Mouse (Mus musculus) lung, postnatal 0 days (tissue): ENCODE measurements at regions not wholly inside any gene's neighbourhood (a gene's known extent, or its start where the extent isn't known, plus 50 kb on each side); places are given as distances from the start of the nearest gene placed in this dataset.

ENCODE experiments used
- ATAC-seq: fragments of 200-750 bp; cut with Nextera tagmentation; 2 replicates; pipeline ENCODE4 v1.8.0; 2017; ENCODE audit warnings: moderate library complexity
- DNase-seq: peaks from one replicate; pipeline ENCODE4 v3.0.0-alpha.2; 2016; ENCODE audit warnings: low spot score
- H3K27ac ChIP-seq: fragments of 300-500 bp; sonication (generic); 2 replicates; pipeline ENCODE4 v1.5.1; 2014; ENCODE audit warnings: antibody characterized with exemption, mild to moderate bottlenecking, low read length, mixed read lengths
- H3K27me3 ChIP-seq: fragments of 300-500 bp; sonication (generic); replicated peaks from 2 replicates; pipeline ENCODE4 v1.6.1; 2014; ENCODE audit warnings: low read length, mixed read lengths; ENCODE audit not compliant: insufficient read depth
- H3K36me3 ChIP-seq: fragments of 300-500 bp; sonication (generic); 2 replicates; pipeline ENCODE4 v1.6.1; 2014; ENCODE audit warnings: low read length, mixed read lengths; ENCODE audit not compliant: insufficient read depth
- H3K4me1 ChIP-seq: fragments of 300-500 bp; sonication (generic); 2 replicates; pipeline ENCODE4 v1.6.1; 2014; ENCODE audit warnings: antibody characterized with exemption, low read depth, low read length, mixed read lengths; ENCODE audit not compliant: insufficient read depth
- H3K4me2 ChIP-seq: fragments of 300-500 bp; sonication (generic); replicated peaks from 2 replicates; pipeline ENCODE4 v1.6.1; 2014; ENCODE audit warnings: low read depth, mild to moderate bottlenecking, low read length, moderate library complexity, mixed read lengths
- H3K4me3 ChIP-seq: fragments of 300-500 bp; sonication (generic); 2 replicates; pipeline ENCODE4 v1.5.1; 2014; ENCODE audit warnings: low read depth, low read length
- H3K9ac ChIP-seq: fragments of 300-500 bp; sonication (generic); replicated peaks from 2 replicates; pipeline ENCODE4 v1.6.1; 2014; ENCODE audit warnings: low read depth, mild to moderate bottlenecking
- H3K9me3 ChIP-seq: fragments of 300-500 bp; sonication (generic); 2 replicates; pipeline ENCODE4 v1.6.1; 2016; ENCODE audit warnings: low read length, mixed read lengths
- CTCF ChIP-seq: IDR thresholded peaks from 2 replicates; pipeline ENCODE4 v1.5.1; 2016; ENCODE audit warnings: antibody characterized with exemption, mild to moderate bottlenecking
- EP300 ChIP-seq: IDR thresholded peaks from 2 replicates; pipeline ENCODE4 v1.6.1; 2016; ENCODE audit warnings: antibody characterized with exemption, mild to moderate bottlenecking, control low read depth
- WGBS: fragments of 180-500 bp; shearing (Covaris S2); extraction: QIAGEN DNeasy Blood & Tissue Kit; methylation state at CpG from one replicate; pipeline ENCODE4 v1.1.7; 2014; 5-methylcytosine and 5-hydroxymethylcytosine counted together

DNA sequence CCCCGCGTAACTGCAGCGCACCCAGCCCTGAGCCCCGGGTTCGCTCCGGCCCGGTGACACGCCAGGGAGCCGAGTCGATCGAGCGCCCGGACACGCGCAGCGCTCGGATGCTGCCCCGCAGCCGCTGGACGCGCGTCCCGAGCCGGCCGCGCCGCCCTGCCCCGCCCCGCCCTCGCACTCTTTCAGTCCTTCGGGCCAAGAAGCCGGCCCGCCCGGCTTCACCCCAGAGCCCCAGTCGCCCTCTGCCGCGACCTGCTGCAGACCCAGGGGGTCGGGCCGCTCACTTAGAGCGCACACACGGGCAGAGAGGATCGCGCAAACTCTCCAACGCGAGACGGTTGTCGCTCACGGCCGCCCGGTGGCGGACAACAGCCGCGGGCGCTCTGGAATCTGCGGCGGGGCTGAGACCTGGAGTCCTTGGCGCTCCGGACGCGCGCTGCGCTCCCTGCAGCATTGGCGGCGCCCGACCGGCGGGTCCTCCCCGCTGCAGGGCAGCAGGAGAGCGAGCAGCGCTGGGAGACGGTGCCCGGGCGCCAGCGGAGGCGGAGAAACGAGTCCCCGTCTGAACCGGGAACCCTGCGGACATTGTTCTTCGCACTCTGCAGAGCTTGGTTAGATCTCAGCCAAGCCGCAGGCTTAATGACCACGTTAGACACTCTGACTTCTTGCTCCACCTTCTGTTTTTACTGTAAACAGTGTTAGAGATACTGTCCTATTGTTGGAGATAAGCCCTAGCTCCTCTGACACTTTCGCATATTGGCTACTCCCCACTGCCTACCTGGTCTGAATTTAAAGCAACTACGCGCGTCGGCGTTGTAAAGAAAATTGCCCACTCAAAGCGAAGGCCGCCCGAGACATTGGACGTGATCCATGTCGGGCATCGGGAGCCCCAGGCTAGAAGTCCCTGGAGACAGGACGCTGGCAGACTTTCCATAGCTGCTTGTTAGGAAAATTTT lies 153.1 kb upstream of the Smim15 start:
- no peaks in the 10 kb centered on the region for H3K27me3 ChIP-seq
- WGBS: 2% methylated on average over 78 of the region's 95 CpGs
- peak overlapping the region; percentile 86 for H3K4me2 ChIP-seq
- H3K36me3 ChIP-seq: no peaks in the 10 kb centered on the region
- TF ChIP-seq CTCF (peak; percentile 61), EP300 (no peak)
- peaks cover 10% of the 10 kb centered on the region; the same call in 1 of the 2 replicates for H3K4me1 ChIP-seq
- ATAC-seq (peak; percentile 35), DNase-seq (peak; percentile 83)
- H3K9ac ChIP-seq: peak overlapping the region; percentile 80
- peak overlapping the region; percentile 99 for H3K27ac ChIP-seq
- peak overlapping the region; percentile 67 for H3K4me3 ChIP-seq
- no peaks in the 10 kb centered on the region for H3K9me3 ChIP-seq

DNA sequence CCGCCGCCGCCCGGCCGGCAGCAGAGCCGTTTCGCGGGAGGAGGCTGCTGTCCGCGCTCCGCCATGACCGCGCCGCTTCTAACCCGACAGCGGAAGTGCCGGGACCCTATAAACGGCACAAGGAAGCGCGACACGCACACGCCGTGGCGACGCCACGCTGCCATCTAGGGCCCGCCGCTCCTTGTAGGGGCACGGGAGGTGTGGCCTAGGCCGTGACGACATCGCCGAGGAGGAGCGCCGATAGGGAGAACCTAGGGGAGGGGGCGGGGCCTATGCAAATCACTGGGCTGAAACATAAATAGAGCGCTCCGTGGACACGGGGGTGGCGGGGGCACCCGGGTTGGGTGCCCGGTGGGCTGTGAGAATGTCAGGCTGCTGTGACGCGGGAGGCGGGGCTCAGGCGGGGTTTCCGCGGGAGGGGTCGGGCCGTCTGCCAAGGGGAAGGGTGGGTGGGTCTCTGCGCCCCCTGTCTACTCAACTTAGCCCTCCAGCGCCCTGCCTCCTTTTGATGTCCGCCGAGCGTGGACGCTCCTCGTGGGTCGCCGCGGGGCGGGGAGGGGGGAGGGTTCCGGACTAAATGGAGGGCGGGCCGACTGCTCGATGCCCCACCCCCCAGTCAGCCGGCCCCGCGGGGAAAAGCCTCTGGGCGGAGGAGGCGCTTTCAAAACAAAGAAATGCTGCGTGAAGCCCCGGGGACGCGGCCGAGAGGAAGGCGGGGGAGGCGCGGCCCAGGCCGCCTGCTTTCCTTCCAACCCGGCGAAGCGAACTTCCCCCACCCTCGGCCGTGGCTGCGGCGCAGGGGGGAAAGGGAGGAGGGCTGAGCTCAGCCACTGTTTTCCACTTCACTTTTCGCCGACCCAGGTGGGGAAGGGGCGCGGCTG lies 154.0 kb upstream of the Smim15 start:
- Histone ChIP-seq H3K4me1 (peaks cover 10% of the 10 kb centered on the region; the same call in 1 of the 2 replicates), H3K27ac (peak overlapping the region; percentile 99), H3K4me2 (peak overlapping the region; percentile 90), H3K9me3 (no peaks in the 10 kb centered on the region), H3K27me3 (no peaks in the 10 kb centered on the region), H3K4me3 (peak overlapping the region; percentile 94), H3K9ac (peak overlapping the region; percentile 87), H3K36me3 (no peaks in the 10 kb centered on the region)
- peak; percentile 91 for ATAC-seq
- TF ChIP-seq CTCF: peak; percentile 59
- TF ChIP-seq EP300: 0 out of 2 replicates have a peak, but pooled peaks have one; percentile 35
- under 1% methylated on average over 72 of the region's 90 CpGs for WGBS
- DNase-seq: peak; percentile 99

DNA sequence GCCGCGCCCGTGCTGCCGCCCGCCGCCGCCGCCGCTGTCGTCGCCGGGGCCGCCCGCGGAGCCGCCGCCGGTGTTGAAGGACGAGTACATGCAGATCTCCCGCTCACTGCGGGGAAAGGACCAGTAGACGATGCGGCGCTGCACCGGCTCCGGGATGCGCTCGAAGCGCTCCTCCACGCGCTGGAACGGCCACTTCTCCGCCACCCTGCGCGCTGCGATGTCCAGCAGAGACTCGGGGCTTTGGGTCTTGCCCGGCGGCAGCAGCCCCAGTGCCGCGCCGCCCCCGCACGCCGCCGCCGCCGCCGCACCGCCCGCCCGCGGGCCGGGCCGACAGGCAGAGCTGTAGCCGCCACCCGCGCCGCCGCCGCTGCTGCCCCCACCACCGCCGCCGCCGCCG lies 154.7 kb upstream of the Smim15 start:
- no peaks in the 10 kb centered on the region for H3K36me3 ChIP-seq

DNA sequence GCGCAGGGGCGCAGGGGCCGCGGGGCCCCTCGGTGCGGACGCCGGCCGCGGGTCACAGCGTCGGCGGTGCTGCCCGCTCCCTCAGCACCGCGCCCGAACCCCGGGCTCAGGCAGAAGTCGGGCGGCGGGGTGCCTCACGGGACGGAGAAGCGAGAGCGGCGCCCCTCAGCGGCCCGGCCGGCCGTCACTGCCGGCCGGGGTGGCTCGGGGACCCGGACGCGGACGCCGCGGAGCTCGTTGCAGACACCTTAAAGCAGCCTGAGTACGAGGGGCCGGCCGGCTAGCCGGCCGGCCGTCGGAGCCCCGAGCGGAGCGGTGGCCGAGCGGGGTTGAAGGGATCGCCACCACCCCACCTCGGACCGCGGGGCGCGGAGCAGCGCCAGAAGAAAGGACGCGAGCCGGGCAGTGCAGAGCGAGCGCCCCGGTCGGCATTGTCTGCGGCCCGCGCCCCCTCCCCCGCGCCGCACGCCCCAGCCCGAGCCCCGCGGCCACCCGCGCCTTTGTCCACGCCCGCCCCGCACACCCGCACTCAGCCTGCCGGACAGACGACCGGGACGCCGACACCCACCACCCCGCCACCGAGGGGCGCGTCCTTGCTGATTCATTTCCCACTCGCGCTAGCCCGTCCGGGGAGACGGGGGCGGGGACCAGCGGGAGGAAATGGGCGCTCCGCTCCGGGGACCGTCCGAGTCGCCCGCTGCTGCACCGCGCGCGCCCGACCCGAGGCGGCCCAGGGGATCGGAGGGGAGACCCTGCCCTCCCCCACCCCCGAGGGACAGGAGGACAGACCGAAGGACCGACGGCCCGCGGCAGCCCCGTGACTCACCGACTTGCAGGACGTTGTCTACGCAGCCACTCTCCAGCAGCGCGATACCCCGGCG lies 155.4 kb upstream of the Smim15 start:
- WGBS: under 1% methylated on average over 57 of the region's 127 CpGs
- H3K4me1 ChIP-seq: peaks cover 10% of the 10 kb centered on the region; the same call in 1 of the 2 replicates
- DNase-seq: peak; percentile 72

More for the DNA sequence above, 154.7 kb upstream of the Smim15 start:
- peak overlapping the region; percentile 90 for H3K4me2 ChIP-seq
- WGBS: 0% methylated on average over 27 of the region's 66 CpGs
- DNase-seq (peak; percentile 60), ATAC-seq (no peak)
- H3K4me1 ChIP-seq: peaks cover 10% of the 10 kb centered on the region; the same call in 1 of the 2 replicates
- H3K27ac ChIP-seq: peak overlapping the region; percentile 96
- H3K27me3 ChIP-seq: no peaks in the 10 kb centered on the region
- H3K9me3 ChIP-seq: no peaks in the 10 kb centered on the region
- peak overlapping the region; percentile 94 for H3K4me3 ChIP-seq
- no peak for TF ChIP-seq CTCF
- no peak for TF ChIP-seq EP300
- peak overlapping the region; percentile 87 for H3K9ac ChIP-seq

DNA sequence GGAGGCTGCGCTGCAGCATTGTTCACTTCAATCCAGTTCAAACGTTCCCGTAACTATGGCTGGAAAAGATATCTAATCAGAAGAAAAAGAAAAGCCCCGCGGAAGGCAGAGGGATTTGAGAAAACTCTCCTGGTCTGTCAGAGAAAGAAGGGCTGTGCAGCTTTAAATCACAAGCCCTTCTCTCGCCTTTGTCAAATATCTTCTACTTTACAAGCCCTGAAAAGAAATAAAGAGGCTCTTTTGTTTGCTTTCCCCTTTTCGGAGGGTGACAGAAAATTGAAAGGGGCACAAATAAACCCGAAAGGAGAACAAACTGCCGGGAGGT lies 156.1 kb upstream of the Smim15 start:
- peak overlapping the region; percentile 90 for H3K4me2 ChIP-seq
- H3K4me1 ChIP-seq: peaks cover 10% of the 10 kb centered on the region; the same call in 1 of the 2 replicates
- H3K27ac ChIP-seq: peak overlapping the region; percentile 96; the same call in 1 of the 2 replicates
- WGBS: under 1% methylated on average over 8 of the region's 9 CpGs
- DNase-seq (peak; percentile 35), ATAC-seq (no peak)
- no peaks in the 10 kb centered on the region for H3K36me3 ChIP-seq
- TF ChIP-seq CTCF (no peak), EP300 (no peak)
- H3K27me3 ChIP-seq: no peaks in the 10 kb centered on the region
- peak overlapping the region; percentile 87 for H3K9ac ChIP-seq
- H3K9me3 ChIP-seq: no peaks in the 10 kb centered on the region
- peak overlapping the region; percentile 94 for H3K4me3 ChIP-seq

More for the DNA sequence above, 155.4 kb upstream of the Smim15 start:
- no peaks in the 10 kb centered on the region for H3K9me3 ChIP-seq
- ATAC-seq: no peak
- H3K36me3 ChIP-seq: no peaks in the 10 kb centered on the region
- no peaks in the 10 kb centered on the region for H3K27me3 ChIP-seq
- H3K4me3 ChIP-seq: peak overlapping the region; percentile 94
- peak overlapping the region; percentile 90 for H3K4me2 ChIP-seq
- peak overlapping the region; percentile 96 for H3K27ac ChIP-seq
- H3K9ac ChIP-seq: peak overlapping the region; percentile 87
- TF ChIP-seq EP300 (no peak), CTCF (no peak)
